Mouse (Mus musculus) A20 (cell line): ENCODE results near the gene Hsdl2.
A peak's percentile ranks its signal among the peaks of the same experiment; 100 is the strongest.
"Not testable (repeated sequence)": the region's sequence is repeated elsewhere in the genome, so short reads cannot be mapped to it uniquely, and the experiment has no call there.

Experiments
- DNase-seq: peaks from one replicate; pipeline ENCODE4 v3.0.0-alpha.2; 2011; ENCODE audit warnings: low read depth, low spot score

Hsdl2 gene

GRCm38 (mm10) chr4:59564128-59564527 is 17.2 kb upstream of the Hsdl2 start:
- no peak for DNase-seq

DNA sequence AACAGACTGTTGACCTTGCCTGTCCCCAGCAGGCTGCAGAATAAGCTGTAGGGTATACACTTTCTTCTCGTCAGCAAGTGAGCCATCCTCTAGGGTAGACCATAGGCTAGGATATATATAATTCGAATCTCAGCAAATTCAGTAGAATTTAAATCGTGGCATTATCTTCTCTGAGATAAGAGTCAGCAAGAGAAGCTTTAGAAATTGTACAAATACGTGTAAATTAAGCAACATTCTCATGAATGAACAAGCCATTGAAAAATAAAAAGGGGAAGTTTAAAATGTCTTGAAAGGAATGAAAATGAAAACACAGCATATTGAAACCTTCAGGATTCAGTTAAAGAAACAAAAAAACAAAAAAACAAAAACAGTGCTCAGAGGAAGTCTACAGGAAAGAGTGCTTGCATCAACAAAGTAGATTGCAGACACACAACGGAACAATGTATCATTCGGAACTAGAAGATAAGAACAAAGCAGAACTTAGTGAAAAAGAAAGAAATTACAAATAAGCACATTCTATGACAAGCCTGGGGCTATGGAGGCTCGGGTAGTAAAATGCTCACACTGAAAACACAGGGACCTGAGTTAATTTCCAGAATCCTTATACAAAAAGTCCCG is 15.7 kb upstream of the Hsdl2 start:
- DNase-seq, result peak; percentile 42

- no peak for DNase-seq
These were observed 13.6 kb upstream of the Hsdl2 start for GRCm38 (mm10) chr4:59567576-59568260.

- peak; percentile 87 for DNase-seq
These were observed 11.8 kb upstream of the Hsdl2 start for GRCm38 (mm10) chr4:59569538-59569937.

- DNase-seq, result not testable (repeated sequence)
These were observed 10.8 kb upstream of the Hsdl2 start for GRCm38 (mm10) chr4:59570519-59570918.

GRCm38 (mm10) chr4:59572521-59573118 is 8.7 kb upstream of the Hsdl2 start:
- no peak for DNase-seq

GRCm38 (mm10) chr4:59575184-59575958 is 6.0 kb upstream of the Hsdl2 start:
- no peak for DNase-seq

GRCm38 (mm10) chr4:59580495-59581281 is 675 bp upstream of the Hsdl2 start:
- peak; percentile 70 for DNase-seq

DNA sequence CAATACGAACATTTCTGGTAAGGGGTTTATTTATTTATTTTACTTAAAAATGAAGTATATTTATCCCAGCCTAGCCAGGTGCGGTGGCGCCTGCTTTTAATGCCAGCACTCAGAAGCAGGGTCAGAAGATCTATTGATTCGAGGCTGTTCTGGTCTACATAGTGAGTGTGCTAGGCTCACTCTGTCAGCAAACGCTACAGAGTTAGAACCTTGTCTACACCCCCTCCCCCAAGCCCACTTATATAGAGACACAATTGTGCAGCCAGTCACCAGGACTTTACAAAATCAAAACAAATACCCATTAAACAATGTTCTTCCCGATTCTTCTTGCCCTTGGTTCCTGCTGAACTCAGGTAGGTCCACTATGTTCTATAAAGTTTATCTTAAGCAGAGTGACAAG is 823 bp downstream of the Hsdl2 start:
- DNase-seq, result peak; percentile 59

DNA sequence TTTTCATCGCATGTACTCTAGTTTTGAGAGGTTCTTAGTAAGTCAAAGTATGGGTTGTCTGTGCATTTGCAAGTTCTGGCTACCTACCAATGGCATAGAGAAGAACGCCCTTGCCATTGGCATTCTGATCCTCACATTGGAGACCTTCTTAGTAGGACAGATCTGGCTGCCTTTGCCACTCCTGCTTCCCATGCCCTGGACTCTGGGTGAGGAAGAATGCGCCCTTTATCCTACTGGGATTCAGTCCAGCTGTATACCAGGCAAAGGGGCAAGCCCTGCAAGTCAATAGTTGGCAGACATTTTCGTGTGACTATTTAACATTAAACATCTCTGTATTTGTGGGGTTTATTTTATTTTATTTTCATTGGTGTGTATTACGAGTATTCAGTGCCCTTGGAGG is 3.7 kb downstream of the Hsdl2 start:
- DNase-seq, result no peak

GRCm38 (mm10) chr4:59587215-59587871 is 6.0 kb downstream of the Hsdl2 start:
- DNase-seq, result no peak

- no peak for DNase-seq
These were observed 6.5 kb downstream of the Hsdl2 start for GRCm38 (mm10) chr4:59587872-59588226.

- DNase-seq, result no peak
These were observed 13.3 kb downstream of the Hsdl2 start for GRCm38 (mm10) chr4:59594614-59595013.

GRCm38 (mm10) chr4:59596556-59596955 is 15.2 kb downstream of the Hsdl2 start:
- DNase-seq, result peak; percentile 63

- peak; percentile 23 for DNase-seq
These were observed 21.3 kb downstream of the Hsdl2 start for GRCm38 (mm10) chr4:59602704-59603103.

DNA sequence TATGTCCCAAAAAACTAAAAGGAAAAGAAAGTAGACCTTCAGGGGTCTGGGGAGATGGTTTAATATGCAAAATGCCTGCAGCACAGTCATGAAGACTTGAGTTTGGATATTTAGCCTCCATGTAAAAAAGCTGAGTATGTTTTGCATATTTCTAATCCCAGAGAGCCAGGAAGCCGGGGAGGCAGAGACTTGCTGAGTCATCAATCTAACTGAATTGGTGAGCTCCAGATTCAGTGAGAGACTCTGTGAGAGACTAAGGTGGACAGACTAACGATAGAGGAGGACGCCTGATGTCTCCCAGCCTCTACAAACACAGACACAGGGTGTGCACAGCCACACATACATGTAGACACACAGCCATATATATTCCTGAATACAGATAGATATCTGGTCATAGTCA is 23.5 kb downstream of the Hsdl2 start:
- no peak for DNase-seq

DNA sequence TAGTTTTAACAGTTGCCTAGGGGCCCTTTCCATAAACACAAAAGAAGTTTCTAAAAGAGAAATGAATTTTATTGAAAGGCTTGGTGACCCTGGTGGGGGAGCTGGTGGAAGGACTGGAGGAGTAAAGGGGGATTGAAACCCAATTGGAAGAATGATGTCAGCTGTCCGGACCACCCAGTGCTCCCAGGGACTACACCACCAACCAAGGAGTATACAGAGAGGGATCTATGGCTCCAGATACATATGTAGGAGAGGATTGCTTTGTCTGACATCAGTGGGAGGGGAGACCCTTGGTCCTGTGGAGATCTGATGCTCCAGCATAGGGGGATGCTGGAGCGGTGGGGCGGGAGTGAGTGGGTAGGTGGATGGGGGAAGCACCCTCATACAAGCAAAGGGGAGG is 24.1 kb downstream of the Hsdl2 start:
- no peak for DNase-seq

DNA sequence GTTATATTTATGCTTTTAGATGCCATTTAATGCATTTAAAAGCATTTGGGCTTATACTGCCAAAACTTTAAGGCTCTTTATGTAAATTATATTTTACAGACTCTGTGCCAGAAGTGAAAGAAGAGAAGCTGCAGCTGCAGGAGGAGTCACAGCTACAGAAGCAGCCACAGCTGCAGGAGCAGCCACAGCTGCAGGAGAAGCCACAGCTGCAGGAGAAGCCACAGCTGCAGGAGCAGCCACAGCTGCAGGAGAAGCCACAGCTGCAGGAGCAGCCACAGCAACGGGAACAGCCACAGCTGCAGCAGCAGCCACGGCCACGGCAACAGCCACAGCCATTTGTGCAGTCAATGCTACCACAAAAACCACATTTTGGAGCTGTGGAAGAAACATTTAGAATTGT is 29.0 kb downstream of the Hsdl2 start:
- DNase-seq, result peak; percentile 39

DNA sequence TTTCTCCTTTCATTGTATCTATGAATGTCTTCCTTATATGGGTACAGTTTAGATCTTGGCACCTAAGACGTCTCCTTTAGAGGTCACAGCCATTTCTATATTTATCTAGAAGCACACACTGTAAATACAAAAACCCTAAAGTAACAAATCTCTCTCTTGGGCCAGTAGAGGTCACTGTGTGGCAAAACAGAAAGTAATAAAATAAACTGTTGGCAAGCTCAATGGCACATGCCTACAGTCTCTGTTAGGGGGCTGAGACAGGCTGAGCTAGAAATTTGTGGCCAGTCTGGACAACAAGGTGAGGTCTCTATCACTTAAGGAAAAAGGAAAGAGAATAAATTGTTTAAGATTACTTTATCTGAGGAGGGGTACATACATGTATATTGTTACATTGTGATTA is 33.6 kb downstream of the Hsdl2 start:
- DNase-seq, result peak; percentile 70

DNA sequence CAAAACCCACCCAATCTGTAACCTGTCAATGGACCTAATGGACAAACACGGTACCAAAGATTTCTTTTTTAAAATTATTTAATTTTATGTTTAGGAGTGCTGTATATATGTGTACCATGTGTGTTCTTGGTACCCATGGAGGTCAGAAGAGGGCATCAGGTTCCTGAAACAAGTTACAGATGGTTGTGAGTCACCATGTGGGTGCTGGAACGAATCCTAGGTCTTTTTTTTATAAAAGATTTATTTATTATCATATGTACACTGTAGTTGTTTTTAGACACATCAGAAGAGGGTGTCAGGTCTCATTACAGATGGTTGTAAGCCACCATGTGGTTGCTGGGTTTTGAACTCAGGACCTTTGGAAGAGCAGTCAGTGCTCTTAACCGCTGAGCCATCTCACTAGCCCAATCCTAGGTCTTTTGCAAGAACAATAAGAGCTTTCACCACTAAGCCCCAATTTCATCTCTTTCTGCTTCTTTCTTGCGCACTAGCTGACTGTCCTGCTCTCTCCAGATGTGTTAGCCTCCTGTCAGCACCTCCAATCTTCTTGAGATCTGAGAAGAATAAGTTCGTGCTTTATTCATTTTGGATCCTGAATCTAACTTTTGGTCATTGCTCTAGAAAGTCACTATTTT is 38.4 kb downstream of the Hsdl2 start:
- no peak for DNase-seq

DNA sequence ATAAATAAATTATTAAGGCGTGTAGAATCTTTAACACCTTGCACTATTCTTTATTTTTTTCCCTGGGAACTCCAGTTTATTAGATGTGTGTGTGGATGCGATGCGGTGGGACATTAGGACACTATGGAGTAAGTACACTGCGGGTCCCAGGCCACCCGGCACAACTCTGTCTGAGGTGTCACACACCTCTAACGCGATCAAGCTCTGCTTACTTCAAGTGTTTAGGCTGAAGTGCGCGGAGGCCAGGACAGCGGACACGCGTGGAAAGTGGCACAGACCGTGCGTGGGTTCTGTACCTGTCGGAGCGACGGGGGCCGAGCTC is 44.3 kb downstream of the Hsdl2 start:
- DNase-seq, result no peak
